Mouse (Mus musculus) liver, embryonic 14.5 days (tissue): ENCODE data around the gene Prkd1.

Source experiments
- CTCF ChIP-seq: IDR thresholded peaks from 2 replicates; pipeline ENCODE4 v1.5.1; 2016; ENCODE audit warnings: antibody characterized with exemption, low read depth, control low read depth
- EP300 ChIP-seq: IDR thresholded peaks from 2 replicates; pipeline ENCODE4 v1.6.1; 2016; ENCODE audit warnings: antibody characterized with exemption, low read depth

DNA sequence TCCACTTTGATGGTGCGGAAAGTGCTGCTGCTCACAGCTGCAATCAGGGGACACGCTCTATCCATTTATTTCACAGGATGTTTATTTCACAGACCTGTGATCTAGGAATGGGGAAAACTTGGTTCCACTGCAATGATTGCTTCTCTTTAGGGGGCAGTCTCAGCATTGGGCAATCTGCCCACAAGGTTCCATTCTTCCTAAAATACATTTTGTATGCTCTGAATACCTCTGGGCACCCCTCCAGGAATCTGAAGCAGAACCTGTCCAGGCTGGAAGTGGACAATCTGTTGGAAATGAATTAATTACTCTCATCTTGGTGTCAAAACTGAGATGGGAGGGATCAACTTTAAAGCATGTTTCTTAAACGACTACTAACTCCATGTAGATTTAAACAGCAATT lies 152.9 kb downstream of the Prkd1 start:
- TF ChIP-seq CTCF (no peak), EP300 (no peak)
